Mouse (Mus musculus) cerebellum, adult 2 months (tissue): ENCODE measurements at regions not wholly inside any gene's neighbourhood (a gene's known extent, or its start where the extent isn't known, plus 50 kb on each side); places are given as distances from the start of the nearest gene placed in this dataset.

Source experiments
- DNase-seq, 2 experiments: peaks; one replicate each; pipeline ENCODE4 v3.0.0; 2021
- H3K27ac ChIP-seq: fragments of 200-500 bp; 2 replicates; pipeline ENCODE4 v1.5.1; 2012; ENCODE audit warnings: low read length, control low read depth, inconsistent platforms; ENCODE audit not compliant: insufficient read depth
- H3K27me3 ChIP-seq: fragments of 200-500 bp; 2 replicates; pipeline ENCODE4 v1.6.1; 2012; ENCODE audit warnings: inconsistent platforms, mild to moderate bottlenecking, low read length, moderate library complexity; ENCODE audit not compliant: control insufficient read depth, insufficient read depth
- H3K4me1 ChIP-seq: fragments of 200-500 bp; 2 replicates; pipeline ENCODE4 v1.6.1; 2011; ENCODE audit warnings: low read length; ENCODE audit not compliant: control insufficient read depth, insufficient read depth
- H3K4me3 ChIP-seq: fragments of 200-500 bp; replicated peaks from 2 replicates; pipeline ENCODE3; 2011; ENCODE audit warnings: mild to moderate bottlenecking, low read depth, low read length, control low read depth; ENCODE audit not compliant: insufficient read depth
- CTCF ChIP-seq: fragments of 200-500 bp; IDR thresholded peaks from 2 replicates; pipeline ENCODE4 v1.5.1; 2011; ENCODE audit warnings: low read depth, mild to moderate bottlenecking, control low read depth, low read length, moderate library complexity, borderline replicate concordance; ENCODE audit not compliant: insufficient read depth
- POLR2A ChIP-seq: fragments of 200-500 bp; IDR thresholded peaks from 2 replicates; pipeline ENCODE4 v1.6.1; 2011; ENCODE audit warnings: low read length, control low read depth, borderline replicate concordance; ENCODE audit not compliant: insufficient read depth
- WGBS: fragments of 180-500 bp; shearing (Covaris S2); methylation state at CpG from one replicate; pipeline ENCODE4 v1.1.7; 2018; 5-methylcytosine and 5-hydroxymethylcytosine counted together

GRCm38 (mm10) chr3:37968654-37969053 lies 244.4 kb upstream of the Gm5148 start:
- Histone ChIP-seq H3K27me3 (no peaks in the 10 kb centered on the region), H3K4me1 (no peaks in the 10 kb centered on the region), H3K27ac (no peak overlapping the region), H3K4me3 (no peak overlapping the region)
- TF ChIP-seq POLR2A = no peak
- TF ChIP-seq CTCF = no peak
- no peak for DNase-seq

- no peak overlapping the region for H3K4me3 ChIP-seq
- no peak for DNase-seq
- no peak overlapping the region for H3K27ac ChIP-seq
- H3K27me3 ChIP-seq = no peaks in the 10 kb centered on the region
- 88% methylated on average over 4 of the region's 4 CpGs for WGBS
- TF ChIP-seq CTCF = no peak
- no peak for TF ChIP-seq POLR2A
- H3K4me1 ChIP-seq = no peaks in the 10 kb centered on the region
Measured at GRCm38 (mm10) chr3:37965221-37965620, 240.9 kb upstream of the Gm5148 start.

- no peak for DNase-seq
- Histone ChIP-seq H3K27me3 (no peaks in the 10 kb centered on the region), H3K4me1 (no peaks in the 10 kb centered on the region), H3K4me3 (no peak overlapping the region), H3K27ac (no peak overlapping the region)
- TF ChIP-seq CTCF (no peak), POLR2A (no peak)
- 52% methylated on average over 5 of the region's 5 CpGs for WGBS
Measured at GRCm38 (mm10) chr3:37964083-37964482, 239.8 kb upstream of the Gm5148 start.

- Histone ChIP-seq H3K27me3 (no peaks in the 10 kb centered on the region), H3K27ac (no peak overlapping the region), H3K4me3 (no peak overlapping the region), H3K4me1 (no peaks in the 10 kb centered on the region)
- 64% methylated on average over 8 of the region's 8 CpGs for WGBS
- DNase-seq = no peak
- TF ChIP-seq CTCF = no peak
- TF ChIP-seq POLR2A = no peak
Measured at GRCm38 (mm10) chr3:37962811-37963210, 238.5 kb upstream of the Gm5148 start.

GRCm38 (mm10) chr3:37962043-37962810 lies 237.9 kb upstream of the Gm5148 start:
- Histone ChIP-seq H3K4me1 (no peaks in the 10 kb centered on the region), H3K27ac (no peak overlapping the region), H3K27me3 (no peaks in the 10 kb centered on the region), H3K4me3 (no peak overlapping the region)
- no peak for DNase-seq
- TF ChIP-seq CTCF (no peak), POLR2A (no peak)
- WGBS = 48% methylated on average over 12 of the region's 12 CpGs

- WGBS = 81% methylated on average over 6 of the region's 6 CpGs
- Histone ChIP-seq H3K27ac (no peak overlapping the region), H3K4me1 (no peaks in the 10 kb centered on the region), H3K27me3 (no peaks in the 10 kb centered on the region), H3K4me3 (no peak overlapping the region)
- no peak for DNase-seq
- no peak for TF ChIP-seq CTCF
- TF ChIP-seq POLR2A = no peak
Measured at GRCm38 (mm10) chr3:37958361-37958978, 234.2 kb upstream of the Gm5148 start.

- DNase-seq = no peak
- 95% methylated on average over 6 of the region's 6 CpGs for WGBS
Measured at GRCm38 (mm10) chr3:37956543-37956942, 232.3 kb upstream of the Gm5148 start.

GRCm38 (mm10) chr3:37952891-37953290 lies 228.6 kb upstream of the Gm5148 start:
- Histone ChIP-seq H3K4me3 (no peak overlapping the region), H3K27me3 (no peaks in the 10 kb centered on the region), H3K27ac (no peak overlapping the region), H3K4me1 (no peaks in the 10 kb centered on the region)
- DNase-seq = peak; percentile 13 to 27
- WGBS = 43% methylated on average over 3 of the region's 3 CpGs
- TF ChIP-seq POLR2A (no peak), CTCF (peak; percentile 68)

More at GRCm38 (mm10) chr3:37956543-37956942, 232.3 kb upstream of the Gm5148 start:
- no peak for TF ChIP-seq CTCF
- Histone ChIP-seq H3K4me1 (no peaks in the 10 kb centered on the region), H3K27me3 (no peaks in the 10 kb centered on the region), H3K27ac (no peak overlapping the region), H3K4me3 (no peak overlapping the region)
